Mouse (Mus musculus) adrenal gland, adult 18-20 months (tissue): Measurements from ENCODE around the gene Nim1k. TPM values are rescaled to one million over a fixed set of nuclear protein-coding genes. Genes with fewer than 3 reads are reported as not detected.
"Not testable (repeated sequence)": the region's sequence is repeated elsewhere in the genome, so short reads cannot be mapped to it uniquely, and the experiment has no call there.

ENCODE experiments used
- DNase-seq, 2 experiments: peaks; one replicate each; pipeline ENCODE4 v3.0.0; 2021 to 2022; ENCODE audit warnings: low spot score in 2 of 2
- total RNA-seq, 2 experiments: library from RNA; stranded (reverse); gene quantifications; 1 replicate in 1 of 2; 2 replicates in 1 of 2; pipeline ENCODE4 v1.2.3; 2021

The Nim1k gene
- total RNA-seq, 2 experiments from 2014 or later = 1.2 to 1.6 TPM

DNA sequence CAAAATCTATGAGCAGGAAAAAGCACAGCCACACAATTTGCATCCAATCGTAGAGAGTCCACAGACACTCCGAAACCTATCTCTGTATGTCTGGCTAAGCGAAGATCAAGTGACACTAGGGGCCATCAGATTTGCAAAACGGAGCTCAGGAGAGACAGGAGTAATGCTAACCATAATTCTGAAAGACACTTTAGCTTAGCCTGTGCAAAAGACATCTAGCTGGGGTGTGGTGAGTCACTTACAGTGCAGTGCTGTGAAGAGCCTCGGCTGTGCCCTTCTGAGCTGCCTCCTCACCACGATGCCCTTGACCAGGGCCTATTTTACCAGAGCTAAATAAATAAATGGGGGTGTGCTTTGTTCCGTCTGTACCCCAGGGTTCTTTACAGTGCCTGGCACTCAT, 26.3 kb downstream of the Nim1k start:
- no peak for DNase-seq

DNA sequence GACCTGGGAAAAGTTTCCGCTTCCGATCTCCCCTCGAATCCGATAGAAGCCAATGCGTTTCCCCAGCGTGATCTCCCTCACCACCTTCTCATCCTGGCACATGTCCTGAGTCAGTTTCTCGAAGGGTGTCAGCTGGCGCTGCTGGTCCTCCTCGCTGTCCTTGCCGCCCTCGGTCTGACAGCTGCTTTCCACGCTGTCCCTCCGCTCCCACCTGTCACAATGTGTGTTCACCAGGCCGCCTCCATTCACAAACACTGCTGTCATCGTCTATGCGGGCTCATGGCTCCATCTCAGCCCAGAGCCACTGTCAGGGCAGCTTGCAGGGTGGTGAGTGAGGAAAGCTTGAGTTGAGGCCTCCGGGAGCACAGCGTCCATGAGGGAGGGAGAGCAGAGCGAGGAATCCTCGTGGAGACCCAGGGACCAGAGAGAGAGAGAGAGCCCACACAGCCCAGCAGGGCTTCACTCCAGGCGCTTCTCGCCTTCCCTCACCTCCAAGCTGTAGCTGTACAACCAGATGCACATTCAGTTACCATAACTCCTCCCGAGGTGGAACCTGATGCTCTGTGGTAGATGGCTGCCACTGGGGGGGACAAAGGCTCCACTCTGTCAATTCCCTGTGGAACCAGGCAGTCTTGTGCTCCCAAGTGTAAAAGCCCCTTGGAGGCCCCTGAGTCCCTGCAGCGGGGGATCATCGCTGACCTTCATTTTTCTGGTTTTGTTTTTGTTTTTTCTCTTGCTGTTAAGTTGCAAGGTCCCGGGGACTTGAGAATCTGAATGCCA, 27.9 kb downstream of the Nim1k start:
- DNase-seq = no peak

DNA sequence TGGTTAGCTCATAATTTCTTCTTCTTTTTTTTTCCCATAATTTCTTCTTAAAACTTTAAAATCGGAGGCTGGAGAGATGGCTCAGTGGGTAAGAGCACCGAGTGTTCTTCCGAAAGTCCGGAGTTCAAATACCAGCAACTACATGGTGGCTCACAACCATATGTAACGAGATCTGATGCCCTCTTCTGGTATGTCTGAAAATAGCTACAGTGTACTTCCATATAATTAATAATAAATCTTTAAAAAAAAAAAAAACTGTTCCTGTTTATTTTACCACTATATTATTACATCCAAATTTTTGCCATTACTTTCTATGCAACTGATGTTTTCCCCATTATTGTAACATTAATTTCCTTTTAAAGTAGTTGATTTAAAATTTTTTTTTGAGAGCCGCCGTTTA, 31.1 kb downstream of the Nim1k start:
- no peak for DNase-seq

DNA sequence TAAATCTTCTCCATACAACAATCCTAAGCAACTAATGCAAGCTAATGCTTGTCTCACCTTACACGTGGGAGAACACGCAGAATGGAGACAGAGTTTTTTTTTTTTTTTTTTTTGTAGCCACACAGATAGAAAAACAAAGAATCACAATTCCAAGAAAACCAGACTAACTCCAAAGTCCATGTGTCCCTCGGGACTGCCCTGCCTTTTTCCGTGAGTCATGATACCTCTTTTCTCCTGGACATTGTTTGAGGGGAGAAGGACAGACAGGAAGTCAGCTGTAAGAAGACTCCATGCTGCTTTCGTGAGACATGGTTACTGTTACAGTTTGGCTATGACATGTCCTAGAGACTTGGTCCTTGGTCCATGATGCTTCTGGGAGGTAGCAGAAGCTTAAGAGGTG, 32.3 kb downstream of the Nim1k start:
- no peak for DNase-seq

DNA sequence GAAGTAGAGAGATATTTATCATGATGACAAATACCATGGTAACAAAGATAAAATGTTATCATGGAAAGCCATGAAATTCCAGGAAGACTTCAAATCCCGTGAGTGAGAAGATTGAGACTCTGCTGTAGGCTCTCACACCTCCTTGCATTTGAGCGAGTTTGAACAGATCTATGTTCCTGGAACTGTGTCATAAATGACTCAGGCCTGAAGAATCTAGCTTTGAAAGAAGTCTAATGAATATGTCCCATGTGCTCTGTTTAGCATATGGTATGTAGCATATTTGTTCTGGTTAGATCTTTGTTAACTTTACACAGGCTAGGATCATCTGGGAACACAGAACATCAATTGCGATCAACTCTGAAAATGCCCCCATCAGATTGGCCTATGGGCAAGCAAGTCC, 33.2 kb downstream of the Nim1k start:
- no peak for DNase-seq

DNA sequence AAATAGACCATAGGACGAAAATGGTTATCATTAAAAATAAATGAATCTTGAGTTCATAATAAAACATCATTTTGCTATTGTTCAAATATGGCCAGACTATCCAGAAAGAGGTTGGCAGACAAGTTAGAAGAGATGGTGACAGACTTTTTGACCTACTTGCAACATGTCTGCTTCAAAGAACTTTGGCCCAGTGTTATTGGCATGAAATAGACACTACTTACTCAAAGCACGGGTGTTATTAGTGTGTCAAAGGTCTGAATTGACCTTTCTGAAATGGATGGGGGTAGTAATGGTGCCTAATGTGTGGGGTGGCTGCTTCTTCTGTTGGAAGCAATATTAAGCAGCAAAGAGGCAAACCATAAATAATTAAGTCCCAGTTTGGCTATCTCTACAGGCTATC, 39.6 kb downstream of the Nim1k start:
- DNase-seq = no peak

DNA sequence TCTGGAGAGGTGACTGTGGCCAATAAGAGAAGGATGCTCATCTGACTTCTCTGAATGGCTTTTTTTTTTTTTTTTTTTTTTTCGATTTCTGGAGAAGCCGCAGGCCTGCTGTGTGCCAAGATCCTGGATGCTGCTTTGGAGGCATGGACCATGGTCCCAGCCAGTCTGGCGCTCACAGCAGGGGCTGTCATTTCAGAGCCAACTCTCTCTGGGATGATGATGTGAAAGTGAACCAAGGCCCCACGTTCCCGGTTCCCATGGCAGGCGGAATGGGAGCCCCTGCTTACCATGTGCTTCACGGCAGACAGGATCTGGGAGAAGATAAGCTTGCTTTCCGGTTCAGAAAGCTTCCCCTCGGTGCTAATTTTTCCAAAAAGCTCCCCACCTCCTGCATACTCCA, 41.9 kb downstream of the Nim1k start:
- DNase-seq = no peak

DNA sequence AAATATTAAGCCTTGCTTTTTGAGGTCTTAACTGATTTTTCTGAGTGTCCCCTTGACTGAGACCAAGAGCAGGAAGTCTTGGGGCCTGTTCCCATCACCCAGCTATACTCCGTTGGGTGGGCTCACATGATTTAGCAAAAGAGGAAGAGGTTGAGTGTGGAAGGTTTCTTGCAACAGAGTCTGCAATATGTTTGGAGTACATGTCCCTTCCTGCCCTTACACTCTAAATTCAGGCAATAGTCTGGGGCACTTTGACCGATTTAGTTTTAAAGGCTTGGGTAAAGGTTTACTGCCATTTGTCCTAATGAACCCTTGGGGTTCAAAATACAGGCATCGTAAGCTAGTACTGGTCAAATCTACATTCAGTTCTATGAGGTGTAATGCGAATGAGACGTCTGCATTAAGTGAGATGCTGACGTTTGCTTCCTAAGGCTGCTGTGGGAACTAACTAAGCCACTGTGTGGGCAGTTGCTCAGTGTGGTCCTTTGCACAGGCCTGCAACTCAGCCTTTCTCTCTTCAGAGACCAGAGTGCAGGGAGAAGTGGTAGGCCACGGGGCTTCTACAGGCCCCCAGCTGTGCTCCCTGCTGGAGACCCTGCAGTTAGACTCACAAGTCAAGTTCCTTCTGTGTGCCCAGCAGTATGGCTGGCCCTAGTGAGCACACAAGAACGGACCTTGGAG, 42.4 kb downstream of the Nim1k start:
- no peak for DNase-seq

DNA sequence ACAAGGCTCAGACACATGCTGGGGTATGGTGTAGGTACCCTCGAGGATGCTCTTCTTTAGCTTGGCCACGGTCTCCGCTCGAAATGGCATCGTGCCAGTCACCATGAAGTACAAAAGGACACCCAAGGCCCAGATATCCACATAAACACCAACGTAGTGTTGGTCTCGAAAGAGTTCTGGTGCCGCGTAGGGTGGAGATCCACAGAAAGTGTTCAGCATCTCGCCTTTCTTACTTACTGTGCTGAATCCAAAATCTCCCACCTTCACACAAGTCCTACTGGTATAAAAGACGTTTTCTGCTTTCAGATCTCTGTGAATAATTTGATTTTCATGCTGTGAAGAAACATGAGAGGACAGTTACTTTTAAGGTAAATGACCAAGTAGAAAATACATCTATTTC, 43.2 kb downstream of the Nim1k start:
- DNase-seq = no peak

DNA sequence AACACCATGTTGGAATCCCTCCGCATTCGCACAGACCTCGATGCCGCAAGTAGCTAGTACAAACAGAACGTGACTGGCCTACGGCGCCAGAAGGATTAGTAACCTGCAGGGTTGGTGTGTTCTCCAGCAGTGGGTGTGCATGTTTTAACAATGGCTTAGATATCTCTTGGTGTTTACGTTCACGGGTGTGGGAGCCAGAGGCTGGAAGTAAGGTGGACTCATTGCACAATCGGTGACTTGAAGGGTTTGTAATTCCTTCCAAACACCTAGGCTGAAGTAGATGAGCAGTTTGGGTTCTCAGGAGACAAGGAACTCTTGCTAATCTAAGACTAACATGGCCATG, 45.4 kb downstream of the Nim1k start:
- no peak for DNase-seq

DNA sequence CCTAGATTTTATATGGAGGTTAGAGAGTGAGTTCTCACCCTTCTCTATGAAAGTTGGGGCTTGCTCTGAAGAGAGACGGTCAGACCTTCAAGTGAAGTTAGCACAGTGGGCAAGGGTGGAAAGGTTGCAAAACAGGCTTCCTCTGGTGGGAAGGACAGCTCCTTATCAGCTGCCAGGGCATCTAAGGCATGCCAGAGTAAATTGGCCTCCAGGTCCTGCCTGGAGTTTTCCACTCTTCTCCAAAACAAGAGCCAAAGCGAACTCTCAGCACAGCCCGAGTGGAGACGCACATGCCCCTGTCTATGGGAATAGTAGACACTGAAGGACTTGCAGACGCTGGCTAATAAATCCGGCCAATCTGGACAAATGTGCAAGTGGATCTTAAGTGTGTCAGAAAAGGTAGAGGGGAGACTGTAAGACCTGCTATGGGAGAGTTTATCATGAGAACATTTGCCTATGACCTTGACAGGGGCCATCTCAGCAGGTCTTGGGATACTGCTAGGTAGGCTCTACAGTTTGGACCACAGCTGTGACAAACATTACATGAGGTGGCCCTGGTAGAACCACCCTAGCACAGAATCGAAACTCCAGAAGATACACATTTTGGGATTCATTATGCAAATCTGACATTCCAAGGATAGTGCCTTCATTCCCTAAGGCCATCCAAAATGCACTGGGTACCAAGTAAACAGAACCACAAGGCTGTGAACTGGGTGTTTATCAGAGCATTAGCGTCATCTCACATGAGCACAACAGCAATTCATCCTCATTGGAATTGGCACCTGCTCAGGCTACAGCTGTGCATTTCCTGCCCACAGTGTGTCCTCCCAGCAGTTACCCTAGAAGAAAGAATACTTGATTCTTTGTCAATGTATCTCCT, 46.1 kb downstream of the Nim1k start:
- no peak for DNase-seq

DNA sequence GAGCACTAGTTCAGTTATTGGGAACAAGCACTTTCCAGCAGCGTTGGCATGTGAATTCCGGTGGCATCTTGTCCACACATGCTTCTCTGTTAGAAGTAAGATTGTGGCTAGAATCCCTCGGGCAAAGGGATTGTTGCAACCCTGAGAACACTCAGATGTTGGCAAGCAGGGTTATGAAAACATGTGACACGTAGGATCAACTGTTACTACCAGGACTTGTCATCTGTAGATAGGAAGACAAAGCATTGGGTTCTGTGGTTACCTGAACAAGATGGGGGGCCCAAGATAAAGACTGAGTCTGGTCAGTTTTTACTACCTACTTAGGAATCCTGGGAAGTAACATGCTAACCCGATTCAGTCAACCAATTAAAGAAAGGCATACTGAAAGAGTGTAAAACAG, 46.7 kb downstream of the Nim1k start:
- no peak for DNase-seq

DNA sequence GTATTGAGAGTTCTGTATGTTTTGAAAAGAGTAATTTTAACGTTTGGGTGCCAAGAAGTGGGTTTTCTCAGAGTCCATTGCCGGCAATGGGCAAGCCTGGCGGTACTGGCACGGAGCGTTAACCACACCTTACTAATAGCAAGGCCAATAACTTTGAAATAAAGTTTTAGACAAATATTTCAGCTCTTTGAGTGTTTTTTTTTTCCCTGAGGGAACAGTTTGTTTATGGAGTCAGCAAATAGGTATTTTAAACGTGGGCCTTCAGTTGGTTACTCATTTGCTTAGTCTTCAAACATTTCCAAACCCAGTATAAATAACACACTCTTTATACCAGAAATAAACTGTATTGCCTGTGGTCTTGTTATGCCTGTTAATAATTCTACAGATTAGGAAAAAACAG, 47.8 kb downstream of the Nim1k start:
- no peak for DNase-seq

DNA sequence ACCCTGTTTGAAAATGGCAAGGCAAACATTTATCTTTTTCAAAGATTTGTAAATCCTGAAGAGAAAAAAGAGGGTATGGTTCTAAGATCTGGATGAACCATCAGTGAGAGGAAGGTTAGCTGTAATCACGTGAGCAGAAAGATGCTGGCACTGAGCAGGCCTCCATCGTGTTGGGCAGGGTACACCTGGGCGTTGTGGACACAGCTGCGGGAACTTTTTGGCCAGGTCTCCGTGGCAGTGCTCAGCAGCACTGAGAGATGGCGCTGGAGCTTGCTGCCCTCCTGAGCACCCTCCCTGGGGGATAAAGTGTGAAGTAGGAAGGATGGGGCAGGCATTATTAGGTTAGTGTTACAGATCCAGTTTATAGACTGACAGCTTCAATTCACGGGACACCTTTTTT, 48.7 kb downstream of the Nim1k start:
- DNase-seq = no peak

DNA sequence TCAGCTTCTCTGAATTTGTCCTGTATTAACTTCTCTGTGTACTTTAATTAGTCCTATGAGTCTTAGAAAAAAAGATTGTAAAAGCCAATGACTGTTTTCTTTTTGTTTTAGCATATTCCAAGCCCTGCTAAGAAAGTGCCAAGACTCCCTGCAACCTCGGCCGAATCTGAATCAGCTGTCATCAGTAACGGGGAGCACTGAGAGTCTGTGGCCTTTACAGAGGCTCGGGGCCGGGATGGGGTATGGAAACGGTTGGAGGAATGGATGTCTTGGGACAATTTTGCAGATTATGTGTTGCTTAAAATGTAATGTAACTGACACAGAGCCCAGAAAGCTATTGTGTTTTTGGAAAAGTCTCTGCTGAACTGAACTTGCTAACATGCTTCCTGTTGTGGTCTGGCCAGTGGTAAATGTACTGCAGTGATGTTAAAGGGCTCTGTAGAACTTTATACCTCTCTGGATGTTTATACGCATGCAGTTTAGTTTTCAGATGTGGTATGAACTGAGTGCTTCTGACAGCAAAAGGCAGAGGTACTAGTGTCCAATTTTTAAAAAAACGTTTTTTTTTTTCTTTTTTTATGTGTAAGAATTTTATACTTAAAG, 49.3 kb downstream of the Nim1k start:
- DNase-seq = not testable (repeated sequence)

DNA sequence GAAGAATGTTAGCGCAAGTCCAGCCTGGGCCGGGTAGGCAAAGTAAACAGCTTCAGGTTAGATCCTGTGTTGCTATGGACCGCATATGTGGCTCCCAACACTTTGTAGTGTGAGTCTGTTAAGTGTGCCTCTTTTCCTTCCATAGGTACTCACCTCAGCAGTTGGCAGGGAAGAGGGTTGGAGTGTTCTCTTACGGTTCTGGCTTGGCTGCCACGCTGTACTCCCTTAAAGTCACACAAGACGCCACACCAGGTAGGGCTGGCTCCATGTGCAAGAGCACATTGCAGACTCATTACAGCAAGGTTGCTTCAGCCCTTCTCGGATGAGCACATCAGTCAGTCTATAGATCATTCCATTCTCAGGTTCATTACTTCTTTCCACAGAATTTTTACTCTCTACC, 51.4 kb downstream of the Nim1k start:
- no peak for DNase-seq

DNA sequence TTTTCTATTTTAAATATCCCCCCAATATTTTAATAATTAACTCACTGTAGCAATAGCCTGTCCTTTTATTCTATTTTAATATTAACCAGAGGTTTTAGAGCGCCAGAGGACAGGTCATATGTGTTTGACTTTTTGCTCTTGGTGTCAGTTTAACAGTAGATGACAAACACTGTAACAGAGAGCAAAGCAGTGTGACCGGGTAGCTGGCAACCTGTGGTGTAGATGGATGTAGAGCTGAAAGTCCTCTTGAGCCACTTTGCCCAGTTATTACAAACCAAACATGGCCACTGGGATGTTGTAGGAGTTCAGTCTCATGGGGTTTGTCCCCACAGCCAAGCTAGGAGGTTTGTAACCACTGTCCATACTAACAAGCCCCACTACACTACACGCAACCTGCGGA, 57.2 kb downstream of the Nim1k start:
- no peak for DNase-seq

DNA sequence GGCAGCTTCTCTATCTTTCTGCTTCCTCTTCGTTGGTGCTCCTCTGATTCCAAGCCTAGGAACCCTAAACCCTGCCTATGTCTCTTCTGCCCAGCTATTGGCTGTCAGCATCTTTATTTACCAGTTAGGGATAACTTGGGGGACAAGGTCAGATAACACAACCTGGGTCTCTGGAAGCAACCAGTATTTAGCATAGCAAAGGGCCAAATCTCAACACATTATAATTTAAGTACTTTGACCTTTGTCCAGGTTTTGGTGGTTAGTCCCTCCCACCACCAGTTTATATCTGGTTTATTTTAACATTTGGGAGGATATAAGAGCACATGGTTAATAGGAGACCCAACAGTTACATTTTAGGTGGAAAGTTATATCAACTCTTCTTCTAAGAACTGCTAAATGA, 59.2 kb downstream of the Nim1k start:
- DNase-seq = no peak

DNA sequence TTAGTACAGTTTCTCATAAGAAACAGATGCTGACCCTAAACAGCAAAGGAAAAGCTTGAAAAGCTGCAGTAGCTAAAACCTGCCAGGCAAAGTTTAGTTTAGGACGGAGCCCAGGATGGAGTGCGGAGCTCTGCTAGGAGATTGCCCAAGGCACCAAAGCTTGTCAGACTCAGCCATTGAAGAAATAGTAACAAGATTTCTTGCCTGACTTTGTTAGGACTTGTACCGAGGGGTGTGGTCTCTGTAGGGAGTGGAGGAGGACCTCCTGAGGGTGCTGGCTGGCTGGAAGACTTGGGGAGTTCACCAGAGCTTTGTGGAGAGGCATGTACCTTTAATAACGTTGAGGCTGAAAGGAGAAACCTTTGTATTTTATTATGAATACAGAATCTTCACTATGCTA, 60.0 kb downstream of the Nim1k start:
- DNase-seq = no peak

DNA sequence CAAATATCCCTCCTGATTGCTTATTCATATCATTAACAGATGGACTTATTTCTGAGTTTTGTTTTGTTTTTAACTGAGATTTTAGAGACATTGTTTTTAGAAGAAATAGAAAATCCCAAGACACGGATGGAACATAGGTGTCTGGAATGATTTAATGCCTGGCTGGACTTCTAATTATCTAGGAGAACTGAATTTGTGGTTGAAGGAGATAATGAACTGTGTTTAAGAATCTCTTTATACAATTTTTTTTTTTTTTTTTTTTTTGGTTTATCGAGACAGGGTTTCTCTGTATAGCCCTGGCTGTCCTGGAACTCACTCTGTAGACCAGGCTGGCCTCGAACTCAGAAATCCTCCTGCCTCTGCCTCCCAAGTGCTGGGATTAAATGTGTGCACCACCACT, 63.7 kb downstream of the Nim1k start:
- not testable (repeated sequence) for DNase-seq

DNA sequence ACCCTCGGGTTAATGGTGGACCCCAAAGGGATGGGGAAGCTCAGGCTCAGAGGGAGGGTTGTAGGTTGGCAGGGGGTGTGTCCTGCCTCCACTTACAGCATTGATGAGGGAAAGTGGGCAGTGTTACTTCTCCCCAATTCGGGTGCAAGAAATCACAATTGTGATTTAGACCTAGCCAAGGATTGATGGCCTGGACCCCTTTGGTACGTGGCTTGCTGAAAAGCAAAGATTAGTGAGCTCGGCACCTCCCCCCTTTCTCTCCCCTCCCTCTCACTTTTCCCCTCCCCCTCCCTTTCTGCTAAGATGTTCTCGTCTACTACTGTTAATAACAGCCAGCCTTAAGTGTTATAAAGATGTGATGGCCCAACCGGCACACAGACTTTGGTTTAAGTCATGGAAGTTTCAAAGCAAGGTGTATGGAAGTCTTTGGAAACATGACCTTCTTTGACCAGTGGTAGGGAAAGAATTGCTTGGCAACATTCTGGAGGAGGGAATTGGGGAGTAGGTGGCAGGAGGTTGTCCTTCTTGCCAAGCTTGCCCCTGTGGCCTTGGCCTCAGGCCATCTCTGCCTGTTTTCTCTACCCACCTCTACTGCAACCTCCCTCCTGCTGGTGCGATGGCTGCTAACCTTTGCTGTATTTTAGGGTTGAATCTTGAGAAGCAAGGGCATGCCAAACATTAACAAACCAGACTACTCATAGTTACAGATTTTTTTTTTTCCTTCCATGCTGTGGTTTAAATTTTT, 64.6 kb downstream of the Nim1k start:
- peak in 1 of 2 experiments; percentile 42 for DNase-seq
